Mouse (Mus musculus) T-helper 1 cell (primary cell): ENCODE data around the gene Gpd1.

Source experiments
- in situ Hi-C: fragments of 300-600 bp; cut with MboI, MseI; formaldehyde crosslinking; loops from one replicate; pipeline ENCODE4 v1.15.1; 2025; ENCODE audit warnings: high pct_unique_total_duplicates

Gene Gpd1

GRCm38 (mm10) chr15:99767467-99767866, 50.2 kb downstream of the Gpd1 start:
- in situ Hi-C loops = no loop called here

GRCm38 (mm10) chr15:99768761-99769160, 51.4 kb downstream of the Gpd1 start:
- in situ Hi-C loops = no loop called here

DNA sequence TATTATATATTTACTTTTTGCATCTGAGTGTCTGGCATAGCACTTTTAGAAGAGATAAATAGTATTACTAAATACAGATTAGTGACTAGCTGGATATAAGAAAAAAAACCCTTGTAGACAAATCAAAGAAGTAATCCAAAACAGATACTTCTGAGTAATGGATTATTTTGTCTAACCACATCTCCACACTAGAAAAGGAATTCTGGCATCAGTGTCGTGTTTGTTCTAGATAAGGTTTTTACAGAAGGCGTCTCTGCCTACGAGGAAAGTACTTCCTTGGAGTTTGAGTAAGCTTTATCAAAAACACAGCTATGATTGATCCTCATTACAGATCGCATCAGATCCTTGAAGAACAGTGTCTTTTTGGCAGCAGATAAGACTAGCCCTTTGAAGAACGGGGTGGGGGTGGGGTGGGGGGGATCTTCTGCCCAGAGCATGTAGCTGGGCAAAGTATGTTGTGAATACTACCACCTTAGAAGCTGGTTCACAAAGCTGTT, 53.7 kb downstream of the Gpd1 start:
- in situ Hi-C loops = loop anchor here (5.0 kb wide), 1 partner anchor 44 kb away; the partner anchor contains the start of gene Cox14

DNA sequence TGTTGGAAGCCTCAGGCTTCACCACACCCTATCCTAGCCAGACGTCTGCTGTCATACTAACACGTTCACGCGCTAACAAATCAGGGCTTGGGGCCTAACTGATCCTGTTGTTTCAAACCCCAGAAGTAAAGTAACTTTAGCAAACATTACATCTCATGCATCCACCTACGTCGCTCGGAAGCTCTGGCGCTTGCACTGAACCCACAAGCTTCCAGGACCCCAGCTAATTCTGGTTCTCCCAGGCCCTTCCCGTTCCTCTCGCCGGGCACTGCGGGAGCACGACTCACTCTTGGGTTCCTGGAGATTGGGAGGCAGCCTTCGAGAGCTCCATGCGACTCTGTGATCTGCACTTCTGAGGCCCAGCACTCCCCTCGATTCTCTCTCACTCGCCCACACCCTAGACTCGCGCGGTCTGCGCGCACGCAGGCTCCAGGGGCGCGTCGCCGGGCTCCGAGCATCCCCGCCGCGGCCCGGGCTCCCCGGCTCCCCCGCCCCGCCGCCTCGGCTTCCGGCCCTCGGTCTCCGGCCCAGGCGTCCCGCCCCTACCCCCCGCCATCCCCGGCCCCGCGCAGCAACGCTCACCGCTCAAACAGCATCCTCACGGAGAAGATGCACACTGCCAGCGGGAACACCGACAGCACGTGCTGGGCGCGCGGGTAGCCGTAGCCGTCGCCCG, 54.4 kb downstream of the Gpd1 start:
- in situ Hi-C loops = loop anchor here (5.0 kb wide), 1 partner anchor 44 kb away; the partner anchor contains the start of gene Cox14

DNA sequence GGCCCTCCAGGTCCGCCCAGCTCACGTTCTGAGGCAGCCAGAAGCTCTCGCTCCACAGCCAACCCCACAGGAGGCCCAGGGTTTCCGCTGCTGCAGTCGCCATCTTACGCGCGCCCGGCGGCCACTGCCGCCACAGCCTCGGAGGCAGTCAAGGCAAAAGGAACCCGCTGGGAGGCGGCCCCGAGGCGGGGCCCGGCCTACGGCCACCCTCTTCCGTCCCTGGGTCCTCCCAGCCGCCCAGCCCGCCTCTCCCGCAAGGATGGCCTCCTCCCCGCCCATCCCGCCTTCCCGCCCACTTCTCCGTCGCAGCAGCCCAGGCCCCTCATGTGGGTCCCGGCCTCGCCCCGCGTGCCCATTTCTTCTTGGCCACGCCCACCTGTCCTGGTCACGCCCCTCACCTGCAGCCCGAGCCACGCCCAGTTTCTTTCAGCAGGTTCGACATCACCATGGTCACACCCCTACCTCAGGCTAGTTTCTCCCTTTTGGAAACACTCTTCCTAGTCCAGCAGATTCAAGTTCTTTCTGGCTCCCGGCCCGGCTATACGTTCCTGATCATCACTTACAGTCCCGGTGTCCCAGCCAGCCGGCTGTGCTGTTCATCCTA, 55.1 kb downstream of the Gpd1 start:
- in situ Hi-C loops = loop anchor here (5.0 kb wide), 1 partner anchor 45 kb away; the partner anchor contains the start of gene Cox14

- in situ Hi-C loops = loop anchor here (5.0 kb wide), 1 partner anchor 45 kb away; the partner anchor contains the start of gene Cox14
Measured at GRCm38 (mm10) chr15:99772881-99772924, 55.4 kb downstream of the Gpd1 start, which contains the start of gene Cers5. TSS of gene Cers5 (minus strand) at chr15:99772885.

DNA sequence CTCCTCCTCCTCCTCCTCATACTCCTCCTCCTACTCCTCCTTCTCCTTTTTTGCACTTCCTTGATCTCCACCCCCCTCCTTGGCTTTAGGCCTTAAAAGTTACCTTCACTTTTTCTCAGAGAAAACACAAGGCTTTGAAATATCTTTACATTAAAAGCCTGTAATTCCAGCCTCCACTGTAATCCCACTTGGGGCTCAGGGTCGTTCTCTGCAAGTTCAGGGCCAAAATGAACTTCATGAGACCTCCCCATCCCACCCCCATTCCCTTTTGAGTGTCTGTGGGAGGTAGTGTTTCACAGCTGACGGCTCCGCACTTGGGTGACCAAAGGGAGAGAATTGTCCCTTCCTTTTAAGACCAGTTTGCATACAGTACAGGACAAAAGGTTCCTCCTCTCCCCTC, 55.6 kb downstream of the Gpd1 start:
- in situ Hi-C loops = loop anchor here (5.0 kb wide), 1 partner anchor 46 kb away; the partner anchor contains the start of gene Cox14
